Mouse (Mus musculus) liver, embryonic 14.5 days (tissue): ENCODE measurements around the gene Ier3.

Source experiments
- CTCF ChIP-seq: IDR thresholded peaks from 2 replicates; pipeline ENCODE4 v1.5.1; 2016; ENCODE audit warnings: antibody characterized with exemption, low read depth, control low read depth
- EP300 ChIP-seq: IDR thresholded peaks from 2 replicates; pipeline ENCODE4 v1.6.1; 2016; ENCODE audit warnings: antibody characterized with exemption, low read depth

DNA sequence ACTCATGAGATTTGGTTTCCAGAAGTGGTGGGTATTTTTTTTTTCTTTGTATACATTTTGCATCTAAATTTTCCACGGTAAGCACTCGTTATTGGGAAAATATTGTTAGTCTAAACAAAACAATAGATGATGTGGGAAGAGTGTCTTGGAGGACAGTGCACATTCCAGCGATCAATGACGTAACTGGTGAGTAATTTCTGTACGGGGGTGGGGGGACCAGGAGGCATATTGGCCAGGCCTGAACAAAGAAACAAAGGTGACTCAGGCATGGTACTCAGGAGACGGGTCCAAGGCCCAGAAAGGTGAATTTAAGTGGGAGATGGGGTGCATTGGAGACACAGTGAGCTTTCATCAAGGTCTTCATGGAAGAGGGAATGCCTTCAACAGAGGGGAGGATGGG is 25.8 kb upstream of the Ier3 start:
- TF ChIP-seq CTCF: no peak
- TF ChIP-seq EP300: no peak
